Mouse (Mus musculus) left cerebral cortex, adult 18-20 months (tissue): ENCODE measurements around the gene Ints1. TPM values are rescaled to one million over a fixed set of nuclear protein-coding genes. Genes with fewer than 3 reads are reported as not detected.

Experiments
- DNase-seq, 2 experiments: peaks; one replicate each; pipeline ENCODE4 v3.0.0; 2021 to 2022; ENCODE audit warnings: low spot score in 2 of 2, mixed read lengths in 1 of 2
- long read RNA-seq, 2 experiments: library from polyadenylated mRNA; stranded (forward); transcript quantifications; one replicate each; pipeline ENCODE4 v2.0.0; 2021
- total RNA-seq, 2 experiments: library from RNA; stranded (reverse); gene quantifications; 2 replicates each; pipeline ENCODE4 v1.2.3; 2021

Gene Ints1
- 100 to 1,000 TPM in 1 of 2 experiments, 10 to 100 TPM in 1; 96.3 to 103 TPM for total RNA-seq
- long read RNA-seq, experiment 1, full-length matches to known transcripts: 10 of 57 reads
- long read RNA-seq, experiment 1, partial matches to known transcripts: 31 of 57 reads
- long read RNA-seq, experiment 1, other reads (novel, unspliced or antisense): 16 of 57 reads
- long read RNA-seq, experiment 2, full-length matches to known transcripts: 3 of 27 reads
- long read RNA-seq, experiment 2, partial matches to known transcripts: 20 of 27 reads
- long read RNA-seq, experiment 2, other reads (novel, unspliced or antisense): 4 of 27 reads

GRCm38 (mm10) chr5:139775216-139775926 lies at the start of gene Ints1:
TSS of gene Ints1 (minus strand) at chr5:139775674.
- peak; percentile 96 to 98 for DNase-seq

- no peak for DNase-seq
These were observed 49.1 kb upstream of the Ints1 start for GRCm38 (mm10) chr5:139824531-139824930.

GRCm38 (mm10) chr5:139821466-139822459 lies 46.3 kb upstream of the Ints1 start:
- DNase-seq: no peak

DNA sequence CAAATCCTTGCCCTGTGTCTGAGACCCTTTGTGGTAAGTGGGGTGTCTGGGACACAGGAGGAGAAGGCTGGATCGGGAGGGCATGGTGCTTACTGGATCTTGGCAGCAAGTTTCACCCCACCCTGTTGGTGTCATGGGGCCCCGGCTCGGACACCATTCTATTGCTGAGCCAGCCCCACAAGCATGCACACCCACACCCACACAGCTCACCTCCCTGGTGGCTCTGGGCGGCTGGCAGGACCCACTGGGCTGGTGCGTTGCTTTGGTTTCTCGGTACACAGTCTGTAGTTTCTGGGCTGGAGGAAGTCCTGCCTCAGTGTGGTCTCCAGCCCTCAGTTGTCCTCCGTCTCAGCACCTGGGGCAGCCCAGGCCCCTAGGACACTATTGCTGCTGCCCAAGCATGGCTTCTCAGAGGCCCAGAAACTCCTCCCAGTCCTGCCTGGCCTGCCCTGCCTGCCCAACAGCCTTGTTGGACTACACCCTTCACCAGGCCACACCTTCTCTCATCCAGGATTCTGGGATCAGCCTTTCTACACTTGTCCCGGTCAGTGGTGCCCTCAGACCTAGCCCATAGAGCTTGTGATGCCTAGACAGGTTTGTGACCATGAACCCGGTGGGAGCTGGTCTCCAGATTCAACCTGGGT lies 44.2 kb upstream of the Ints1 start, which contains the start of gene Tmem184a:
Tmem184a (minus strand) TSS at position 380 of the 644 bp plus-strand sequence.
- DNase-seq: no peak

GRCm38 (mm10) chr5:139818801-139819200 lies 43.3 kb upstream of the Ints1 start:
- DNase-seq: peak in 1 of 2 experiments; percentile 46

GRCm38 (mm10) chr5:139818056-139818455 lies 42.6 kb upstream of the Ints1 start:
- DNase-seq: no peak

- no peak for DNase-seq
These were observed 41.8 kb upstream of the Ints1 start for GRCm38 (mm10) chr5:139817292-139817691.

DNA sequence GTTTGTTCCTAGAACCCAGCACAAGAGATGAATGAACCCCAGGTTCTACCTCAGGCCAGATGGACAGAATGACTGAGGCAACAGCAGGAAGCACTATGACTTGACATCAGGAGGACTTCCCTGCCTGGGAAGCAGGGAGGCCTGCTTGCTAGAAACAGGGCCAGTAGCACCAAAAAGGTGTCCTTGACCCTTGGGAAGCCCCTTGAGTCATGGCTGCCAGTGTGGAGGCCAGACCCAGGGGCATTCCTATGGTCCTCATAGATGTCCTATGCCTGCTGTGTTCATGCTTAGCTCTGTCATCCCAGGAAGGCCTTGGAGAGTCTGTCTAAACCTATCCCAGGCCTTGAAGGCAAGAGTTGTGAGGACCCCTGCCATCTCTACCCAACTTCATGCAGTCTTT lies 41.0 kb upstream of the Ints1 start:
- DNase-seq: no peak

DNA sequence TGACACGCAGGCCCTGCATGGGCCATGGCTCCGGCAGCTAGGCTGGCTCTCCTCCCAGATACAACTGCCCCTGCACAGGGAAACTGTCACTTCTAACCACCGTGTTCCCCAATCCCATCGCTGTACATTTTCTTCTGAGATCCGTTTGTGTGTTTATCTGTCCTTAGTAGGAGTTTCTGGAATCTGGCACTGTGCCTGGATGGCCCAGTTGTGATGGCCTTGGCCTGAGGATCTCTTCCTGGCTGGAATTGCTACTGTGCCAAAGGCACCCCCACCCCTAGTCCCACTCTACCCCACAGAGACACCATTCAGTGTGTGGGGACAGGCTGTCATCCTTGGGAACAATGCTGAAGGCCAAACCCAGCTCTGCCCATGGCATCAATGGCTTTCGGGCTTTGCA lies 40.5 kb upstream of the Ints1 start:
- no peak for DNase-seq

- DNase-seq: no peak
These were observed 38.5 kb upstream of the Ints1 start for GRCm38 (mm10) chr5:139813963-139814381.

- no peak for DNase-seq
These were observed 37.6 kb upstream of the Ints1 start for GRCm38 (mm10) chr5:139813126-139813490.

GRCm38 (mm10) chr5:139812398-139813125 lies 37.1 kb upstream of the Ints1 start:
- DNase-seq: no peak

DNA sequence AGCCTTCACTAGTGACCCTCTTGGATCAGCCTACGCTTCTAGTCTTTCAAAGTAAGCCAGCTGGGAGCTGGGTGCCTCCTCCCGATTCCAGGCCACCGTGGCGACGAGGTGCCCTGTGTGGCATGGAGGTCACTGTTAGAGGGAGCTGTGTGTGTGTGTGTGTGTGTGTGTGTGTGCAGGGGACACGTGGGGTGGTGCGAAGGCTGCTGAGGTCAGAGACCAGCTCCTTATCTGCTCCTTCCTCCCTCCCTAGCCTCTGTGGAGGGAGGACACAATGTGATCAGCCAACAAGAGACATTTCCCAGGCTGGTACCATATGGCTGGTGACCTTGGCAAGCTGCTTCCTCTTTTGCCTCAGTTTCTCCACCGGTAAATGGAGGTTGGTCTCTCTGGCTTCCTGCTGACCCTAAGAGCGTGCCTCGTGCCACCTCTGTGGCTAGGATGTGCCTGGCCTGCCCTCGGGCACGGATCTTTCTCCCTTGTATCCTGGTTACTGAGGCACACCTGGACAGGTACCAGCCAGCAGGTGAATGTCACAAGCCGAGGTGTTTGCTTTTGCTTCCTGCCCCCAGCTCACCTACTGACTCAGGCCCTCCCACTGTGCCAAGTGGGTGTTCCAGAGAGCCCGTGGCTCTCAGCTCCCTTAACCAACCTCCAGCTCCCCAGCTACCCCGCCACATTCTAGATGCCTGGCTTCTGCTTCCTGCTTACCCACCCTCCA lies 36.4 kb upstream of the Ints1 start:
- DNase-seq: no peak

- DNase-seq: no peak
These were observed 33.9 kb upstream of the Ints1 start for GRCm38 (mm10) chr5:139809397-139809796.

DNA sequence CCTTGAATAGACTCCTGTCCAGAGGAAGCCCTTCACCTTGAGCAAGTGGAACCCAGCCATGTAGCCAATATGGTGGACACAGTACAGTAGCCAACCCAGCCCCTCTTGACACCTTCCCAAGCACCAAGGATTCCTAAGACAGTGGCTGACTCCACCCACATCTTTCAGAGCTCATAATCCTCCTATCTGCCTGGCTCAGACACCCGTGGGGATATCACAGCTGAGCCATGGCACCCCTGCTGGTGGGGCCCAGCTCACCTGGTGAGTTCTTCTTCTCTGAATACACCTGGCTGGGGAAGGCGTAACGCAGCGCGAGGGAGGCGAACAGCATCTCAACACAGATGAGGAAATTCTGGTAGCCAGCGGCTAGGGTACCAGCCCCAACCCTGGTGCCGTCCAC lies 30.4 kb upstream of the Ints1 start:
- no peak for DNase-seq

DNA sequence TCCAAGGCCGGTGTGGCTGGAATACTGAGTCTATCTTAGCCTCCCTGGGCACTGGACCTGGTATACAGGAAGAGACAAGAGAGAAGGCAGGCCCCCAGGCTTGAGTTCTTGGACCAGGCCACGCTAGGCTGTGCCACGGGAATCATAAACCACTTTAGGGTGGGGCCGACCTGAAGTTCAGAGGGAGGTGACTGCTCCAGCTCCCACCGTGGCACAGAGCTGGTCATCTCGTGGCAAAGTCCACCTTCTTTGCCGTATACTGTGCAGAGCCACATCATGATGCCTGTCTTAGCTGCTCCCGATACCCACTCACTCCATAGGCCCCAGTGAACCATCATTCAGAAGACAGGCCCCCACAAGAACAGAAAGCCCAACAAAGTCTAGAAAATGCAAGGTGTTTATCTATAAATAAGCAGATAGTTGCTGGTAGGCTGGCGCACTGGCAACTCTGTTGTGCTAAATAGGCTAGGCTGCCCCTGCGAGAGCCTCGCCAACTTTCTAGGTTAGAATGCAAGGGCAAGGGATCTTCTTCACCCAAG lies 29.2 kb upstream of the Ints1 start:
- no peak for DNase-seq

- no peak for DNase-seq
These were observed 28.7 kb upstream of the Ints1 start for GRCm38 (mm10) chr5:139804107-139804551.

DNA sequence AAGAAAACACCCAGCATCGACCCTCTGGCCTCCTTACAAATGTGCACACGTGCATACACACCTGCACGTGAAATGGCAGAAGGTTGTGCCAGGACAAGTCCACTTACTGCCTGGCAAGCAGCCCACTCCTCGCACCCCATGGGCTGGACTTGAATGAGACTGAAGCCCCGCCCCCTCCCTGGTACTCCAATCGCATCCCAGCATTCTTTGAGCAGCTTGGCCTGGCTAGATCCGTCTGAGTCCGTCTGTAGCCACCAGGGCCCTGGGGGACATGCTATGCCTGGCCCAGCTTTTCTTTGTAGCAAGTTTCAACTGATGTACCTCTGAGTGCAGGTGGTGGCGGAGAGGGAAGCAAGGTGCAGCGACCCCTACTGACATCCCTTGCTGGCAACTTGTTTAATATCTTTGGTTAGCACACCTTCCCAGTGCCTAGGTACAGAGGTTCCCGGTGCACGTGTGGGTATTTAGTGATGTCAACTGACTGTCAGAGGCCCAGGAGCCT lies 28.2 kb upstream of the Ints1 start:
- DNase-seq: no peak

GRCm38 (mm10) chr5:139803165-139803564 lies 27.7 kb upstream of the Ints1 start:
- no peak for DNase-seq
